Mouse (Mus musculus): ENCODE measurements around the gene Ppcdc.

Gene Ppcdc

GRCm38 (mm10) chr9:57439522-57440295 lies at the start of gene Ppcdc:
Gene Ppcdc, minus strand, starts transcription at chr9:57440124.
- in situ Hi-C loops (cut with MboI, MseI) = loop anchor here (25.0 kb wide), 1 partner anchor 102 kb away; no protein-coding TSS in a partner anchor

DNA sequence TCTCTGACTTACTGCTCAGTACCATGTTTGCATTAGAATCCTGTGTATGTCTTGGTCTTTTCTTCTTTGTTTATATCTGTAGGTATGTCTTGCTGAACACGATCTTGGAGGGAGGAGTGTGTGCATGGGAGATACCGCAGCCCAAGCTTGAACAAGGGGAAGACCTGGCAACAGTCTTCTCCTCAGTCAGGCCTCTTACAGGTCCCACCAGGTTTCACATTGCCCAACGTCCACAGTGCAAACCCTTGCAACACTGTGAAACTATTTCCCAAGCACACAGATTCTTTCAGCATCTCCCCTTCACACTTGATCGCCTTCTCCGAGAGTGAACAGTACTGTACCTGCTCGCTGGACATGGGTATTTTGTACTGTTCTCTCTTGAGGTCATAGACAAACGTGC lies 47.9 kb upstream of the Ppcdc start:
- in situ Hi-C loops (cut with MboI, MseI) = no loop called here

DNA sequence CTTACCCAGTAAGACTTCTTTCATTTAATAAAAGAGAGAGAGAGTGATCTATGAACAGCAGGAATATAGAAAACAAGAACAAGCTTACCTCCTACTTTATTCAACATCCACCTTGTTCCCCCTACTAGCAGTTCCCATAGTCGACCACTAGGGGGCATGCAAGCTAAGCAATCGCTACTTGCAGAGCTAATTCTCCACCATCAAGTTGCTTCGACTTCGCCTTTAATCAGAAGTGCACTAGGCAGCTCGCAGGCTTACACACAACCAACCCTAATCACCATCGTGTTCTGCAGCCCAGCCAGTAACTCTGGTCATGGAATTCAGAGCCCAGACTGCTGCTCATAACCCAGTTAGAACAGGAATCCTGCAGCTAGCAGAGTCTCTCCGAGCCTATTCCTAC lies 45.9 kb upstream of the Ppcdc start:
- in situ Hi-C loops (cut with MboI, MseI) = no loop called here

DNA sequence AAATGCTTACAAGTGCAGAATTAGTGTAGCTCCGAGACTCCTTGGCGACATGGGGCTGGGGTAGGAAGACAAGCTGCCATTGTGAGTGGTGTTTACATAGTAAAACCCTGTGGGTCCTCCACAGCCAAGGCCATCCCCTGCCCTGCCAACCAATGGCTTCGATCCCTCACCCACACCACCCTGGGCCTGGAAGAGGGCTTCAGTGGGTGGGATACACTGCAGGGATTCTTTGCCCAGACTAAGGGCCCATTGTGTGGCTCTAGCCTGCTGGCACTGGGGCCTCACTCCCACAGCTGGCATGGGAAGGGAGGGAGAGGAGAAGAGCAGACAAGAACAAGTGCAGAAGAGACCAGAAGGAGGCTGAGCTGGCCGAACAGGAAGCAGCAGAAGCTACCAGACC lies 29.0 kb upstream of the Ppcdc start:
- in situ Hi-C loops (cut with MboI, MseI) = no loop called here

DNA sequence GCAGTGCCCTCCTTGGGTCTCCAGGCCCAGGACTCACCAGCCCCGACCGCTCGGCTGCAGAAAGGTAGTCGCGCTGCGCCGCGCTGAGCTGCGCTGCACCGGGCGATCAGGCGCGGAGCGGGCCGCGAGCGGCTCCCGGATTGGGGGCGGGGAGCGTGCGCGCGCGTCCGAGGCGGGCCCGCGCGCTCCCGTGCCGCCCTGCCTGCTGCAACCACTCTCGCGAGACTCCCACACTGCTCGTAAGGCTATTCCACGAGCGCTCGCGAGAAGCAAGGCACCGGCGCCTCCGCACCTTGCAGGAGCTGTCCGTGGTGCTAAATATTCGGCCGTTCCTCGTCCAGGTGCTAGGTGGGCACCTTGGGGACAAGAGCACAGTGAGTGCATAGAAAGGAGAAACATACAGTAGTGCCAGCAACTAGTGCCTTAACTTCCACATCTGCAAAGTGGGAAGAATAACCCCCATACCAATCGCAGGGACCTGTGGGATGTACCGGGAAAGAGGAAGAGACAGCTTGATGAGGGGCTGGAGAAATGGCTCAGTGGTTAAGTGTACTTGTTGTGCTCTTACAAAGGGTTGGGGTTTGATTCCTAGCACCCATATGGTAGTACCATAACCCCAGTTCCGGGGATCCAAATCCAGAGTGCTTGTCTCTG lies 28.1 kb upstream of the Ppcdc start, which contains the start of gene Scamp5:
Scamp5 (minus strand) TSS at position 165 of the 654 bp plus-strand sequence.
- in situ Hi-C loops (cut with MboI, MseI) = no loop called here

GRCm38 (mm10) chr9:57467271-57467771 lies 27.4 kb upstream of the Ppcdc start:
- in situ Hi-C loops (cut with MboI, MseI) = no loop called here

GRCm38 (mm10) chr9:57466101-57466500 lies 26.2 kb upstream of the Ppcdc start:
- in situ Hi-C loops (cut with MboI, MseI) = no loop called here

- in situ Hi-C loops (cut with MboI, MseI) = no loop called here
Observed at GRCm38 (mm10) chr9:57462866-57463265, 22.9 kb upstream of the Ppcdc start.

DNA sequence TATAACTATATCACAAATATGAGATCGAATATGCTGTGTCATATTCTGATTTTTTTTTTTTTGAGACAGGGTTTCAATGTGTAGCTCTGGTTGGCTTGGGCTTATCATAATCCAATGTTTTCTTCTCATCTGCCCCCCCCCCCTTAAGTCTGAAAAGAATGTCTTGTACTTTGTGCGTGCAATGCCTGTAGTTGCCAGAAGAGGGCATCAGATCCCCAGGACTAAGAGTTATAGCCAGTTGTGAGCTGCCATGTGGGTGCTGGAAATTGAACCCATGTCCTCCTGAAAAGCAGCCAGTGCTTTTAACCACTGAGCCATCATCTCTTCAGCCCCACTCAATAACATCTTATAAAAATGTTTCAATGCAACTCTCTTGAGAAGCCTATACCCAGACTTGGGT lies 19.8 kb upstream of the Ppcdc start:
- in situ Hi-C loops (cut with MboI, MseI) = no loop called here

DNA sequence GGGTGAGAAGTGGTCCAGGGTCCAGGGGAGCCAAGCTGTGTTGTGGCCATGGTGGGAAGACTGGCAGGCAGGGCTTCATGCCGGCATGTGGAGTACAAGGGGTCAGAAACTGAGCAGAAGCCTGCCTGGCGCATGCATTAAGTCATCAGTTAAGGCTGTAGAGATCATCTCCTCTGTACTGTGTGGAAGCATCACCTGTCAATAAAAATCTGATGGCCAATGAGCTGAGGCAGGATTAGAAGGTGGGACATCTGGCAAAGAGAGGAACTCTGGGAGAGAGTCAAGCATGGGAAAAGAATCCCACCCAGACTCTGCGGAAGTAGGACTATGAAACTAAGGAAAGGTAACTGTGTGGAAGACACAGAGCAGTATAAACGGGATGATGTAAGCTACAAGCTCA lies 13.6 kb upstream of the Ppcdc start:
- in situ Hi-C loops (cut with MboI, MseI) = no loop called here

DNA sequence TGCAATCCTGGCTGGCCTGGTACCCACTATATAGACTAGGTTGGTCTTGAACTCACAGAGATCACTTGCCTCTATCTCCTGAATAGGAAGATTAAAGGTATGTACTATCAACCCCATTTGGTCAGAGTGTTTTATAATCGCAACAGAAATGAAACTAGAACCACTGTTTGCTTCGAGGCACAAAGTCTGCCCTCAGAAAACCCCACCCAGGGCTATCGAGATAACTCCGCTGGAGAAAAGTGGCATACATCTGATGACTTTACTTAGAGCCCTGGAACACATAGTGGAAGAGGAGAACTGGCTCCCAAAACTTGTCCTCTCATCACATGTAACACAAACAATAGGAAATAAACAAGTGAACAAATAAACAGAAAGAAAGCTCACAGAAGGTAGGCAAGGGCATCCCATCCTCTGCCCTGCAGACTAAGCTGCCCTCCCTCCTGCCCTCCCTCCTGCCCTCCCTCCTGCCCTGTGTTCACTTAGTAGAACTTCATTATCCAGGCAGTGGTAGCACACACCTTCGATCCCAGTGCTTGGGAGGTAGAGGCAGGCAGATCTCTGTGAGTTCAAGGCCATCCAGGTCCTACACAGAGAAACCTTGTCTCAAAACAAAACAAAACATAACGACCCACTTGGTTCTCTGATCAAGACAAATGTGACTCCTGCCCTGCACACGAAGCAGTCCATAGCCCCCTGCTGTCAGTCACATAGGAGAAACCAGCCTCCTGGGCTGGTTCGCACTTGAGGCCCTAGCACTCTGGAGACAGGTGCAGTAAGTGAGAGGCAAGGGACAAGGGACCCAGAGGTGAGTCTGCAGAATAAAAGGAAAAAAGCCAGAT lies 12.9 kb upstream of the Ppcdc start:
- in situ Hi-C loops (cut with MboI, MseI) = no loop called here

GRCm38 (mm10) chr9:57449715-57450114 lies 9.8 kb upstream of the Ppcdc start:
- in situ Hi-C loops (cut with MboI, MseI) = loop anchor here (25.0 kb wide), 1 partner anchor 112 kb away; no protein-coding TSS in a partner anchor

DNA sequence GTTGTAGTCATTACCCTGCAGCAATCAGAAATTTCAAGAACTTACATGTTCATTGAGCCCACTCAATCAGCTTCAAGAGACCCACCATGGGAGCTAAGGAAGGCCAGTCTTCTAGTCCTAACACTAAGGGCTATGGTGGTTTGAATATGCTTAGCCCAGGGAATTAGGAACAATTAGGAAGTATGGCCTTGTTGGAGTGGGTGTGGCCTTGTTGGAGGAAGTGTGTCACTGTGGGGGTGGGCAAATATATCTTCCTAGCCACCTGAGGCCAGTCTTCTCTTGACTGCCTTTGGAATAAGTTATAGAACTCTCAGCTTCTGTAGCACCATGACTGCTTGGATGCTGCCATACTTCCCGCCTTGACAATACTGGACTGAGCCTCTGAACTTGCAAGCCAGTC lies 696 bp upstream of the Ppcdc start:
- in situ Hi-C loops (cut with MboI, MseI) = loop anchor here (25.0 kb wide), 1 partner anchor 103 kb away; no protein-coding TSS in a partner anchor

DNA sequence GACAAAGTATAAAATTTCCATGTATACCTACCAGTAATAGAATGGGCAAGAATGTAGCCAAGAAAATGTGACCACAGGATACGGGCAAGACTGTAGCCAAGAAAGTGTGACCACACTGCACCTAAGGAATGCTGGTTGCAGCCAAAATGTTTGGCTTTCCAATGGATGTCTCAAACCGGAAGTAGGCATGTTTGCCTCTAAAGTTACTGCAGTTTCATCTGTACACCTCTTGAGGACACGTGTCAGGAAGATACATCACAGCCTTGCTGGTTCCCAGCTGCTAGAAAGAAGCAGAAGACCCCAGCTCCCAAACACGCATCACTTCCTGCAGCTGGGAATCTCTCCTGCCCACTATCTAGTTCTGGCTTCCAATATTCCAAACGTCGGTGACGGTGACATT lies 841 bp downstream of the Ppcdc start:
- in situ Hi-C loops (cut with MboI, MseI) = loop anchor here (25.0 kb wide), 1 partner anchor 102 kb away; no protein-coding TSS in a partner anchor

- in situ Hi-C loops (cut with MboI, MseI) = loop anchor here (25.0 kb wide), 1 partner anchor 101 kb away; no protein-coding TSS in a partner anchor
Observed at GRCm38 (mm10) chr9:57437896-57438614, 1.9 kb downstream of the Ppcdc start.

- in situ Hi-C loops (cut with MboI, MseI) = loop anchor here (25.0 kb wide), 1 partner anchor 99 kb away; no protein-coding TSS in a partner anchor
Observed at GRCm38 (mm10) chr9:57436166-57436565, 3.8 kb downstream of the Ppcdc start.

- in situ Hi-C loops (cut with MboI, MseI) = loop anchor here (5.0 to 25.0 kb wide), 2 partner anchors 97 to 172 kb away; partner anchors contain the start of gene 1700017B05Rik
Observed at GRCm38 (mm10) chr9:57434405-57435165, 5.3 kb downstream of the Ppcdc start.

- in situ Hi-C loops (cut with MboI, MseI) = loop anchor here (5.0 to 25.0 kb wide), 2 partner anchors 96 to 171 kb away; partner anchors contain the start of gene 1700017B05Rik
Observed at GRCm38 (mm10) chr9:57433097-57434032, 6.6 kb downstream of the Ppcdc start.

DNA sequence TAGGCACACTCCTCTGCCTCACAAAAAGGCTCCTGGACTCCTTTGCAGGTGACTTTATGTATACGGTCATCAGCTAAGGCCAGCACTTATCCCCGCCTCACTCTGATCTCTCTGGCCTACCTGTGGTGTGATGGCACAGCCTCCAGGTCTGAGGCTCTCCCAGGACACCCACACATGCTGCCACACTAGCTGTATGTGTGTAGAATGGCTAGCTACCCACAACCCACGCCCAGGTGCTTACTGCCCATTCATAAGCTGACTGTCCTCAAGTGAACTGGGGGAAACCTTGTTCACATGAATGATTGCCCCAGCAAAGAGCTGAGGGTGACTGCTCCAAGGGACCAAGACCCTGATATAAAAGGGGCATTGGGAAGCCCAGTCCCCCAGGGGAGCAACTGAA lies 7.4 kb downstream of the Ppcdc start:
- in situ Hi-C loops (cut with MboI, MseI) = loop anchor here (5.0 to 25.0 kb wide), 2 partner anchors 95 to 170 kb away; partner anchors contain the start of gene 1700017B05Rik

Measured in regulatory T cell (primary cell).